ENCODE assay signal across 7 mouse cellular contexts in the genomic region with DNA sequence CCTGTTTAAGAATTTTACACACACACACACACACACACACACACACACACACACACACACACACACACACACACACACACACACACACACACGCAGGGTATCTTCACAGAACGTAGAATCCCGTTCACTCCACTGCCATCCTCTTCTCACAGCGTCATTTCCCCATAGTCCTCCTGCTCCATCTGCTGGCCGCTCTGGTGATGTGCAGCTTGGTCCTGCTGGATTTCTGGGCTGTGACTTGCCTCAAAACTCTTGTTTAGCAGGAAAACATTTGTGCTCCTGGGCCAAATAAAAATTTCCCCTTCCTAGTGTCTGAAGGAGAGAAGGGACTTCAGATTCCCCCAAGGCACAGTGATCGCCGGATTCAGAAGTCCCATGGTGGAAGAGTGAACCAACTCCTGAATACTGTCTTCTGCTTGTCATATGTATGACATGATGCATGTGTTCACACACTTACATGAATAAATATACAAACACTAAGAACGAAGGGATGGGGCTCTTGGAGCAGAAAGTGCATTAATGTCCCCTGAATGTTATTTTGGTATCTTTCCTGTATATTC. TPM values are rescaled to one million over a fixed set of nuclear protein-coding genes. Genes with fewer than 3 reads are reported as not detected.
DNase-seq lines count a peak whose midpoint lies in the region; ATAC-seq lines count a peak whose summit lies in the region.

No protein-coding gene starts in this region.

- H3K4me1 ChIP-seq in intestine, embryonic 15.5 days (replicated peaks), result no peaks in the 10 kb centered on the region
- H3K4me1 ChIP-seq in midbrain, embryonic 11.5 days (ENCODE audit: control insufficient read depth, insufficient read depth, low read length), result no peaks in the 10 kb centered on the region

- peak overlapping the region; percentile 80 for H3K4me2 ChIP-seq in intestine, embryonic 15.5 days (replicated peaks)
- H3K4me2 ChIP-seq in midbrain, embryonic 11.5 days, result peak overlapping the region; percentile 74

- DNase-seq in adrenal gland, adult 8-10 months, result peak; percentile 47
- DNase-seq in embryo, embryonic 11.5 days (ENCODE audit: low read depth, low spot score), result peak; percentile 65
- peak; percentile 23 to 43 for DNase-seq in gastrocnemius, postnatal 36 days
- DNase-seq in left cerebral cortex, postnatal 4 days, result peak; percentile 72
- peak; percentile 97 for DNase-seq in midbrain, embryonic 11.5 days (ENCODE audit: low spot score, missing footprints)
- DNase-seq in right cerebral cortex, postnatal 4 days, result peak; percentile 80

- 0 out of 2 replicates have a peak overlapping the region, but pooled peaks have one; percentile 23 for H3K9ac ChIP-seq in intestine, embryonic 15.5 days
- no peak overlapping the region for H3K9ac ChIP-seq in midbrain, embryonic 11.5 days (ENCODE audit: low read length)

- H3K36me3 ChIP-seq in intestine, embryonic 15.5 days, result no peaks in the 10 kb centered on the region
- H3K36me3 ChIP-seq in midbrain, embryonic 11.5 days (ENCODE audit: control insufficient read depth, insufficient read depth, low read length), result no peaks in the 10 kb centered on the region

- no peak overlapping the region for H3K27ac ChIP-seq in intestine, embryonic 15.5 days
- H3K27ac ChIP-seq in midbrain, embryonic 11.5 days (ENCODE audit: low read depth, low read length), result no peak overlapping the region

- 0% methylated on average over 8 of the region's 8 CpGs for WGBS in intestine, embryonic 15.5 days
- 2% methylated on average over 7 of the region's 8 CpGs for WGBS in midbrain, embryonic 11.5 days

- no peaks in the 10 kb centered on the region for H3K27me3 ChIP-seq in intestine, embryonic 15.5 days (replicated peaks)
- no peaks in the 10 kb centered on the region for H3K27me3 ChIP-seq in midbrain, embryonic 11.5 days (ENCODE audit: control insufficient read depth, insufficient read depth, low read length)

- no peaks in the 10 kb centered on the region for H3K9me3 ChIP-seq in intestine, embryonic 15.5 days
- no peaks in the 10 kb centered on the region for H3K9me3 ChIP-seq in midbrain, embryonic 11.5 days (ENCODE audit: control insufficient read depth, low read length)

- peak; percentile 79 for ATAC-seq in intestine, embryonic 15.5 days
- peak; percentile 81 for ATAC-seq in midbrain, embryonic 11.5 days (ENCODE audit: low FRiP score)

- intact Hi-C loops in gastrocnemius, postnatal 36 days (cut with DNase I), result no loop called here
- intact Hi-C loops in left cerebral cortex, postnatal 4 days (cut with DNase I), result no loop called here

- H3K4me3 ChIP-seq in intestine, embryonic 15.5 days (replicated peaks), result peak overlapping the region; percentile 45
- peak overlapping the region; percentile 47 for H3K4me3 ChIP-seq in midbrain, embryonic 11.5 days (ENCODE audit: low read depth, low read length)

RNA-seq across cellular contexts. Expression of a gene that starts 12.6 kb away (rescaled TPM):
- not detected for total RNA-seq in adrenal gland, adult 8-10 months (2022)
- total RNA-seq in gastrocnemius, postnatal 36 days (2021), result not detected
- not detected in 2 replicates for polyA plus RNA-seq in intestine, embryonic 15.5 days (2015; fragmentation: Nextera tagmentation; extraction: Ambion mirVana)
- not detected for total RNA-seq in left cerebral cortex, postnatal 4 days (2021)
- polyA plus RNA-seq in midbrain, embryonic 11.5 days (2014; fragmentation: Nextera tagmentation; extraction: Ambion mirVana), result not detected in 2 replicates

RNA-seq across cellular contexts. Expression of a gene that starts 17.6 kb away (rescaled TPM):
- total RNA-seq in adrenal gland, adult 8-10 months (2022), result not detected
- total RNA-seq in gastrocnemius, postnatal 36 days (2021), result not detected
- polyA plus RNA-seq in intestine, embryonic 15.5 days (2015; fragmentation: Nextera tagmentation; extraction: Ambion mirVana), result not detected in 2 replicates
- not detected for total RNA-seq in left cerebral cortex, postnatal 4 days (2021)
- not detected in 2 replicates for polyA plus RNA-seq in midbrain, embryonic 11.5 days (2014; fragmentation: Nextera tagmentation; extraction: Ambion mirVana)

RNA-seq across cellular contexts. Expression of a gene that starts 25.8 kb away (rescaled TPM):
- total RNA-seq in adrenal gland, adult 8-10 months (2022), result not detected
- total RNA-seq in gastrocnemius, postnatal 36 days (2021), result not detected
- not detected in 2 replicates for polyA plus RNA-seq in intestine, embryonic 15.5 days (2015; fragmentation: Nextera tagmentation; extraction: Ambion mirVana)
- total RNA-seq in left cerebral cortex, postnatal 4 days (2021), result not detected
- not detected in 2 replicates for polyA plus RNA-seq in midbrain, embryonic 11.5 days (2014; fragmentation: Nextera tagmentation; extraction: Ambion mirVana)

RNA-seq across cellular contexts. Expression of a gene that starts 32.1 kb away (rescaled TPM):
- total RNA-seq in adrenal gland, adult 8-10 months (2022), result not detected
- total RNA-seq in gastrocnemius, postnatal 36 days (2021), result not detected
- not detected in 2 replicates for polyA plus RNA-seq in intestine, embryonic 15.5 days (2015; fragmentation: Nextera tagmentation; extraction: Ambion mirVana)
- not detected for total RNA-seq in left cerebral cortex, postnatal 4 days (2021)
- not detected in 2 replicates for polyA plus RNA-seq in midbrain, embryonic 11.5 days (2014; fragmentation: Nextera tagmentation; extraction: Ambion mirVana)

RNA-seq across cellular contexts. Expression of a gene that starts 40.2 kb away (rescaled TPM):
- not detected for total RNA-seq in adrenal gland, adult 8-10 months (2022)
- total RNA-seq in gastrocnemius, postnatal 36 days (2021), result not detected
- polyA plus RNA-seq in intestine, embryonic 15.5 days (2015; fragmentation: Nextera tagmentation; extraction: Ambion mirVana), result not detected in 2 replicates
- total RNA-seq in left cerebral cortex, postnatal 4 days (2021), result not detected
- polyA plus RNA-seq in midbrain, embryonic 11.5 days (2014; fragmentation: Nextera tagmentation; extraction: Ambion mirVana), result not detected in 2 replicates

Comparison
In these comparisons a context has a peak if more than half of its experiments do, and no peak if none do; other contexts are left out.
1. DNase-seq: peak in every context shown above with its lines; median percentile 97 in midbrain, embryonic 11.5 days; 80 in right cerebral cortex, postnatal 4 days; 72 in left cerebral cortex, postnatal 4 days; 65 in embryo, embryonic 11.5 days; 47 in adrenal gland, adult 8-10 months; 33 in gastrocnemius, postnatal 36 days.